Mouse (Mus musculus) left cerebral cortex, adult 11 months (tissue): Measurements from ENCODE around the gene Rgs3.
A peak's percentile ranks its signal among the peaks of the same experiment; 100 is the strongest.

ENCODE experiments used
- DNase-seq: peaks from one replicate; pipeline ENCODE4 v3.0.0; 2022; ENCODE audit warnings: low spot score

Rgs3 gene

DNA sequence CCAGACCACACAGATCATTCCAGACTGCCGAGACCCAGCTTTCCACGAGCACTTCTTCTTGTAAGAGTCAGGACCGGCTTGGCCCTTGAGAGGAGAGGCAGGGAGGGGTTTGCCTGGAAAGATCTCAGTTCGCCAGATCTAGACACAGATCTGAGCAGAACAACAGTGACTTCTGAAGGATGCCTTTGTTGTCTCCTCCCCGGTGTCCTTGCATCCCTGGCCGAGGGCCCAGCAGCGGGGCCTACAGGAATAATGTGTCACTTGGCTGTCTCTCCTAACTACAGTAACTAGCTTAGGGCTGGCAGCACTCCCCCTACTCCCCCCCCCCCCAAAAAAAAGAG is 46.9 kb downstream of the Rgs3 start:
- DNase-seq, result no peak

- no peak for DNase-seq
Observed at GRCm38 (mm10) chr4:62606905-62607304, 47.3 kb downstream of the Rgs3 start.

- DNase-seq, result no peak
Observed at GRCm38 (mm10) chr4:62607345-62607744, 47.7 kb downstream of the Rgs3 start.

GRCm38 (mm10) chr4:62607805-62608204 is 48.2 kb downstream of the Rgs3 start:
- no peak for DNase-seq

DNA sequence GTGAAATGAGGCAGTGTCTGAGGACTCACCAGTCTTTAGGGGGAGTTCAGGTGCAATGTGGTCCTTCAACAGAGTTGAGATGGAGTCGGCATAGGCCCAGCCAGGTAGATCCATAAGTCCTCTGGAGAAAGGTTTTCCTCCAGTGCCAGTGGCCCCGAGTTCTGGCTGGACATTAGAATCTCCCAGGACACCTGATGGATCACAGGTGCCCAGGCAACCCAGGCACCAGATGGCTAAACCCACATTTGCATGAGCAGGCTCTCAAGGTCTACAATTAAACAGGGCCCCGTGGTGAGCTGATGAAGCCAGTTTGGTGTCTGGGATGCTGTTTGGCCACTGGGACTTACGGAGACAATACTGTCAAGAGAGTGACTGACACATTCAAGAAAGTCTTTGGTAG is 49.7 kb downstream of the Rgs3 start:
- no peak for DNase-seq

DNA sequence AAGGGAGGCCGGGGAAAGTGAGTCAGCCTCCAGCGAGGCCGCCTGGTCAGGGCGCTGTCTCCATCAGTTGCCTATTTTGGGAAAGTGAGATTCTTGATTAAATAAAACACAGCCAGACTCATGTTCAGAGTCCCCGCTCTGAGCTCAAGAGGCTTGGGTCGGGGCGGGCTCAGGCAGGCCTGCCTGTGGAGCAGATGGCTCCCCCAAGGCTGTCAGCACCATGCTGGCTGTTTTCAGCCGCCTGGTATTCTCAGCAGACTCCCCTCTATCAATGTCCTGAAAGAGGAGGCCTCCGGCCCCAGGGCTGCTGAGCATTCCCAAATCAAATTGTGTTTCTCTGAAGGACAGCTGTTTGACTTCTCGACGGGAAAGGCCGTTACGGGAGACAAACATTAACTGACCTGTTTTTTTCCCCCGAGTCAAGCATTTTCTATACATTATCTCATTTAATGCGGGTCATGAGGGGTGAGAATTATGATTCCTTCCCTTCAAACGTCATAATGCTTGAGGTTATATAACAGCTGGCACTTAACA is 50.6 kb downstream of the Rgs3 start:
- DNase-seq, result no peak

DNA sequence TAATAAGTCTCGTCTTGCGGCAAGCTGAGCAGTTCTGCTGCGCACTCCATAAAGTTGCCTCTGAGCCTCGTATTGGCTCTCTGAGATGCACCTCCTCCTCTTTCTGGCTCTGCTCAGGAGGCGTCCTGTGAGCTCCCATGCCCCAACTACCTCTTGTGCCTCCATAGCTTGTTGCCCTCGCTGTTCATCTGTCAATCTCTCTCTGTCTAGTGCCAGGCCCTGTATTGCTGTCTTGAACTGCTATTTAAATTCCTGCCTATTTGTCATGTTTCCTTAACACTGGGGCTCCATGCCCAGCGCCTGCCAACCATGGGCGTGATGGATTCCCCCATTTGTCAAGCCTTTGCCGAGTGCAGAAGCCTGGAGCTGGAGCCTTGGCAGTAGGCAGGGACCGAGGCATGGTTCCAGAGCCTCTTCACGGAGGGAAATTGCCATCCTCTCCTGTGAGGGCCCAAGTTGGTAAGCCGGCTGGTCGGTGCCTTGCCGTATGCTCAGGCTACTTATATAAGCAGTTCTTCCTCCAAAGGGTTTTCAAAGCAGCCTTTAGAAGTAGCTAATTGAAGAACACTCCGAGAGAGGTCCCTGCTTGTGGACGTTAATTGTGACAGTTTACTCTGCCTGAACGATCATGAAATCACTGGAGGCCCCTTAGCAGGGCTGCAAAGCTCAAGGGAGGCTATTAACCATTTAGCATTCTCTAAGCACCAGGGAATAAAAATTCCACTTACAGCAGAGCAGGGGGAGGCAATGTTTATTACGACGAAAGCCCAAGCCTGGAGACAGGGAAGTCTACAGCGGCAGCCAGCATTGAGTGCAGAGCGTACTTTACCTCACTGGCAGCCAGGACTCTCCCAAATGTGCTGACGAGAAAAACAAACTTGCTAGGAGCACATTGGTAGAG is 53.2 kb downstream of the Rgs3 start:
- peak; percentile 59 for DNase-seq

DNA sequence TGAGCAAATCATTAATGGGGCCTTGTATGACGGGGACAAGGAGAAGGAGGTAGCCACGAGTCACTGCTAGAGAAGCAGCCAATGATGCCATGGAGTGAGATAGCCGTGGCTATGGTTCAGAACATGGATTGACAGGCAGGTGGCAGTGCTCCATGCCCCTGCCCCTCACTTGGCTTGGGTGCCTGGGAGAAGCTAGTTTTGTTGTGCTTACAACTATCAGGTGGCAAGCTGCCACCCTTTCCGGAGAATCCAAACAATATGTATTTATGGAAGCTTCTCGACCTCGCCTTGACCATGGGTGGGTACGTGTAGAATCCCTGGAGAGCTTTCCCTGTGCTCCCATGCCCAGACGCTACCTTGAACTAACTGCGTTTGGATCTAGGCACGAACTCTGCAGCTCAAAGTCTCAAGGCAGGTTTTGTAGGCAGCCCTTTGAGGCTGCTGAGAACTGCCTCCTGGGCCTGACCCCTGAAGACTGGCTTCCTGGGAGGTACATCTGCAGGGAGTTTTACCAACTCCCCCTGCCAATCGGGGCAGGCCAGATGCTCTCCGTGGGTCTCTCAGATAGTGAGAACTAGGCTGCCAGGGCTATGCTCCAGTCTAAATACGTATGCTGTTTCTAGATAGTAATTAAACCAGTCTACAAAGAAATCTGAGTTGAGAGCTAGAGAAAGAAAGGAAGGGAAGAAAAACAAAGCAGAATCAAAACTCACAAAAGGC is 54.2 kb downstream of the Rgs3 start:
- no peak for DNase-seq

DNA sequence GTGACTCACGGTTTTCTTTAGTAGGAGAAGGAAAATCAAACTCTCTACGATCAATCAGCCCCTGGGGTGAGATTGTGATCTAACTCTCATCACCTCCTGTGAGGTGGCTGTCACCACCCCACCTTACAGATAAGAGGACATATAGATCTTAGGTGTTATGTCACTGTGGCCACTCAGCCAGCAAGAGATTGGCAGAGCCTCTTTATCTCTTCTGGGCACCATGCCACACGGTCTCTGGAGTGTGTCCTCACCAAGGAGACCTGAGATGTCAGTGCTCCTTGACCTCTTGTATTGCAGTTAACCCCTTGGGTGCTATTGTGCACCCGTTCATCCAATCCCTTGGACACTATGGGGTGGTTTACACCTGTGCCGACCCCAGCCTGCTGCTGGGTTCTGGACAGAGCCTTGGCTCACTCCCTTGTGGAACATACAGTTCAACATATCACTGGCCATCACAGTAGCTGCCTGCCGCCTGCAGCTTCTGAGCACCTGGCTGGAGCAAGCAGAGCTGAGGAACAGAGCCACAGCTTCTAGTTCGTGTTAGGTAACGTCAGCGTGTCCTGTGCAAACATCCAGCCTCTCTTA is 58.3 kb downstream of the Rgs3 start:
- no peak for DNase-seq

DNA sequence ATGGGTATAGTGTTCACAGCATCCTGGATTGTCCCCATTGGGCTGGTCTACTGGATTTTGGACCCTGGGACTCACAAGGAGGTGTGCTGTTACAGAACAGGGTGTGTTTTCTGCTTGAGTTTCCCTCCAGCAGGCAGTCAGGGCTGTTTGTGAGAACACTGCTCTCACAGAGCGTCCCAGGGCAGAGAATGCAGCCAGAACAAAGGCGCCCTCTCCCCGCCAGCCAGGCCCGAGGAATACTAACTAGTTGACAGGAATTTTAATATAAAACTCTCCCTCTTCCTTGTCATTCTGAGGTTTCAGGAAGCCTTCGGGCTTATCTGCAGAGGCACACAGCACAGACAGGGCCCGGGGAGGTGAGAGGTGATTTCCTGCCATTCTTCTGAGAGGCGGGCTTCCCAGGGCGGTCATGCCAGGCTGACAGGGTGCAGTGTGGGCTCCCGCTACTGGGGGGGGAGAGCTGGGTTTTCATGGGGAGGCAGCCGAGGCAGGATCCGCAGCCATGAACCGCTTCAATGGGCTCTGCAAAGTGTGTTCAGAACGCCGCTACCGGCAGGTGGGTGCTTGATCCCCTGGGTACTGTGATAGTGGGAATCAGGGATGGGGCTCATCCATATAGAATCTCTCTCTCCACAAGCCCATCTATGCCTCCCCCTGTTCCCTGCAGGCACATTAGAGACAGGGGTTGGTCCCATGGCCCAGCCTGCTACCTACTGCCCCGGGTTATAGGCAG is 59.8 kb downstream of the Rgs3 start:
- DNase-seq, result no peak

DNA sequence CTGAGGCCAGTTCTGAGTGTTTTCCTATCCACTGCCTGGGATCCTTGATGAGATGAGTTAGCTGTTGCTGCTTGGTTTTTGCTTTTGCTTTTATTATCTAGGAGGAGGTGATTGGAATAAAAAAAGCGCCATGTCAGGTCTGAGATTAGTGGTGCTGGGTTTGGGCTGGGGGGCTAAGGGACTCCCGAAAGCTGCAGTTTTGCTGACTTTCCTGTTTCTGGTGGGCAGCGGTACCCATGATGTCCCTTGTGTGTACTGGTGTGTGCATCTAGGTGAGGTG is 60.3 kb downstream of the Rgs3 start:
- DNase-seq, result no peak

DNA sequence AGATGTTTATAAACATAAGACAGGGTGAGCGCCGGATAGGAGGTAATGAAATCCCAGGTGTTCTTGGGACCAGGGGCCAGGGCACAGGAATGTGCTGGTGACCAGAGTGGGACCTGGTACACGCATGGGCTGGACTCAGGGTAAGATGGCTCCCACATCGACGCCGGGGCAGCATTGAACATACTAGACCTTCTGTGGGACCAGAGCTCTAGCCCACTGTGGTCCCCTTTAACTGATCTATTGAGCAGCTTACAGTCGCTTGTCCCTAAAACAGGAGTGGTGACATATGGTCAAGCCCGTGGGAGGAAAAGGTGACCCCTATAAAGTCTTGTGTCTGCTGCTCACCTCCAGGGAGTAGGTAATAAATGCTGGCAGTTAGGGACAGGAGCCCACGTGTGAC is 61.5 kb downstream of the Rgs3 start:
- no peak for DNase-seq

DNA sequence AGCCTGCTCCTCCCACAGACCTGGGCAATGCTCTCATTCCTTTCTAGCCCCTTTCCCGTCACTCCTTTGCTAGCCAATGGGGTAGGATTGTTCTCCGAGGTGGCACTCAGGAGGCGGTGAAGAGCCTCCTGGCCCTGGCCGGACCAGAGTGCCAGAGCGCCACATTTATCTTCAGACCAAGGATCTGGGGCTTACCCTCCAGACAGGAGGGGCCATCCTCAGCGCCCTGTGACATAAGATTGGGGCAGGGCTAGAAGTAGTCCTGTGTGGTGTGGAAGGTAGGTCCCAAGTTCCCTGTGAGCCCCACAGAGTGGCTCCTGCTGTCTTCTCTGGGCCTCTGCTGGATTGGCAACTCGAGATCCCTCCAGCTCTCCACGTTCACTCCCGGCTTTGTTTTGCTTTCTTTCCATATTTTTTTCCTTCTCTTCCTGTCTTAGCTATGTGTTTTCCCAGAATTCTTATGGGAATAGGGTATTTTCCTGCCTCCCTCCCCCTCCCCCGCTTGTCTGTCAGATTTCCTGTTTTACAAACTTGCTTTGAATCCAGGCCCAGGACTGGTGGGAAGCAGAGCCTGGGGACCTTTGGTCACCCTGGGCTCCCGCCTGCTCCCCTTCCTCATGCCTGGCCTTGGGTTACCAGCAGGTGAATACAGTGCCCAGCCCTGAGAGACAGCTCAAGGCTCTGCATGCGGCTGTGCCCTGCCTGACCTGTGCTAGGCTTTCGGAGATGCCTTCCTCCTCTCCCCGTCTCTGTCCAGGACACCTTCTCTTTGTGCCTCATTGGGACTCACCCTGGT is 62.4 kb downstream of the Rgs3 start:
- no peak for DNase-seq

GRCm38 (mm10) chr4:62623251-62624015 is 63.8 kb downstream of the Rgs3 start:
- DNase-seq, result no peak

- DNase-seq, result no peak
Observed at GRCm38 (mm10) chr4:62624679-62625450, 65.2 kb downstream of the Rgs3 start.

GRCm38 (mm10) chr4:62625451-62626061 is 65.9 kb downstream of the Rgs3 start:
- DNase-seq, result no peak

GRCm38 (mm10) chr4:62626228-62627026 is 66.8 kb downstream of the Rgs3 start:
- DNase-seq, result no peak

DNA sequence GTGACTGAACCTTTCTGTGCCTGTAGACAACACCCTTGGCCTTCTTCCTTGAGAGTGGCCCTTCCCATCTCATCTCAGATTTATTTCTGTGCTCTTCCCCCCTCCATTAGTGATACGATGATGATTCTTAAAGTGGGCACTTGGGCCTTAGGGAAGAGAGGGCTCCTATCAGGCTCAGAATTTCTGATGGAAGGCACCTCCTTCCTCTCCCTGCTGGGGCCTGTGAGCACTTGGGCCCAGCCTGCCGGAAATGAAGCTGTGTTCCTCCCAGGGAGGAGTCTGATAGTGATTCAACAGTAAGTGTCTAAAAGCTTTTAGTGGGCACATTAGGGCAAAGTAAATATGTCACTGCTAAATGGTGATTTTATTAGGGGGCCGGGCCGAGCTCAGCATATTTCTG is 67.7 kb downstream of the Rgs3 start:
- no peak for DNase-seq

GRCm38 (mm10) chr4:62628547-62628946 is 68.9 kb downstream of the Rgs3 start:
- no peak for DNase-seq
